Mouse (Mus musculus) heart, postnatal 0 days (tissue): ENCODE data around the gene Lhcgr. TPM values are rescaled to one million over a fixed set of nuclear protein-coding genes. Genes with fewer than 3 reads are reported as not detected.

Source experiments
- ATAC-seq: fragments of 200-750 bp; cut with Nextera tagmentation; 2 replicates; pipeline ENCODE4 v1.8.0; 2017; ENCODE audit warnings: low read depth, moderate number of reproducible peaks, moderate library complexity; ENCODE audit not compliant: insufficient read depth
- DNase-seq: peaks from one replicate; pipeline ENCODE4 v3.0.0-alpha.2; 2016; ENCODE audit warnings: low spot score
- H3K27ac ChIP-seq: fragments of 300-500 bp; sonication (generic); 2 replicates; pipeline ENCODE4 v1.5.1; 2014; ENCODE audit warnings: low read depth, mild to moderate bottlenecking
- H3K27me3 ChIP-seq: fragments of 300-500 bp; sonication (generic); 2 replicates; pipeline ENCODE4 v1.6.1; 2014; ENCODE audit warnings: low read length, mixed read lengths; ENCODE audit not compliant: control insufficient read depth, insufficient read depth
- H3K36me3 ChIP-seq: fragments of 300-500 bp; sonication (generic); replicated peaks from 2 replicates; pipeline ENCODE4 v1.6.1; 2014; ENCODE audit warnings: low read length, mixed read lengths; ENCODE audit not compliant: control insufficient read depth, insufficient read depth
- H3K4me1 ChIP-seq: fragments of 300-500 bp; sonication (generic); 2 replicates; pipeline ENCODE4 v1.6.1; 2014; ENCODE audit warnings: antibody characterized with exemption; ENCODE audit not compliant: control insufficient read depth, insufficient read depth
- H3K4me2 ChIP-seq: fragments of 300-500 bp; sonication (generic); 2 replicates; pipeline ENCODE4 v1.6.1; 2014; ENCODE audit warnings: low read depth, mild to moderate bottlenecking, low read length, moderate library complexity
- H3K4me3 ChIP-seq: fragments of 300-500 bp; sonication (generic); 2 replicates; pipeline ENCODE4 v1.5.1; 2014; ENCODE audit warnings: low read depth, low read length
- H3K9ac ChIP-seq: fragments of 300-500 bp; sonication (generic); replicated peaks from 2 replicates; pipeline ENCODE4 v1.6.1; 2014; ENCODE audit warnings: low read depth, low read length, mixed read lengths
- H3K9me3 ChIP-seq: fragments of 300-500 bp; sonication (generic); replicated peaks from 2 replicates; pipeline ENCODE4 v1.6.1; 2016; ENCODE audit warnings: low read length; ENCODE audit not compliant: control insufficient read depth
- CTCF ChIP-seq: IDR thresholded peaks from 2 replicates; pipeline ENCODE4 v1.5.1; 2016; ENCODE audit warnings: antibody characterized with exemption, control low read depth, low read depth
- EP300 ChIP-seq: IDR thresholded peaks from 2 replicates; pipeline ENCODE4 v1.6.1; 2016; ENCODE audit warnings: antibody characterized with exemption, low read depth
- WGBS: fragments of 180-500 bp; shearing (Covaris S2); extraction: QIAGEN DNeasy Blood & Tissue Kit; methylation state at CpG from one replicate; pipeline ENCODE4 v1.1.7; 2014; 5-methylcytosine and 5-hydroxymethylcytosine counted together
- polyA plus RNA-seq: library from polyadenylated mRNA; unstranded; fragments of >200 nt; fragmentation: Nextera tagmentation; extraction: Ambion mirVana; gene quantifications from 2 replicates; pipeline ENCODE4 v1.2.1, GENCODE M21; 2015
- total RNA-seq: library from RNA; depleted of rRNA; stranded (reverse); fragments of >200 nt; gene quantifications from 2 replicates; pipeline ENCODE4 v1.2.3, GENCODE M21; 2014; ENCODE audit warnings: low replicate concordance

The Lhcgr gene
- total and polyA plus RNA-seq, 2 experiments from 2014 or later = 0.10 TPM; not detected in 1

DNA sequence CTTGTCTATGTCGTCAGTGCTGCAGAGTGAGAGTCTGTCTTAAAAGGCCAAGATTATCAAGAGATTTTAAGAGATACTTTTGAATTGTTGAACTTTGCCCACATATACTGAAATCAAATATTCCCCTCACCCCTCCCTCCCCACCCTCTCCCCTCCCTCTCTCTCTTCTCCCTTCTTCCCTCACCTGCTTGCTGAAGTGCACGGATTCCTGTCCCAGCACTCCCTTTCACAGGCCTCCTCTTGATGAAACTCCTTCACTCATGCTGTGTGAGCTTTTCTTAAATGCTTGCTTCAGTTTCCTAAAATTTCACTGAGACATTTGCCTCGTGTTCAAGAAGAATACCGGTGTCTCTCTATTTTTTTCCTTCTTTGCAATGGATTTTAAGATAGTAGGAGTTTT is 88.7 kb downstream of the Lhcgr start:
- no peaks in the 10 kb centered on the region; the same call in 1 of the 2 replicates for H3K9me3 ChIP-seq
- no peak for ATAC-seq
- no peak overlapping the region for H3K27ac ChIP-seq
- DNase-seq = no peak
- TF ChIP-seq CTCF (no peak), EP300 (no peak)
- H3K9ac ChIP-seq = no peak overlapping the region
- H3K4me2 ChIP-seq = no peak overlapping the region
- no peak overlapping the region for H3K4me3 ChIP-seq
- H3K4me1 ChIP-seq = no peaks in the 10 kb centered on the region
- 50% methylated on average over 4 of the region's 4 CpGs for WGBS
- H3K36me3 ChIP-seq = no peaks in the 10 kb centered on the region
- no peaks in the 10 kb centered on the region for H3K27me3 ChIP-seq

- H3K27ac ChIP-seq = no peak overlapping the region
- H3K4me2 ChIP-seq = no peak overlapping the region
- 24% methylated on average over 6 of the region's 6 CpGs for WGBS
Measured at GRCm38 (mm10) chr17:88702345-88702744, 89.4 kb downstream of the Lhcgr start.

GRCm38 (mm10) chr17:88700901-88701300 is 90.9 kb downstream of the Lhcgr start:
- H3K27me3 ChIP-seq = no peaks in the 10 kb centered on the region
- H3K27ac ChIP-seq = no peak overlapping the region
- H3K4me1 ChIP-seq = no peaks in the 10 kb centered on the region
- no peak for ATAC-seq
- no peak for DNase-seq
- no peak overlapping the region for H3K4me2 ChIP-seq
- TF ChIP-seq CTCF (no peak), EP300 (no peak)
- no peak overlapping the region for H3K4me3 ChIP-seq
- no peak overlapping the region for H3K9ac ChIP-seq
- H3K36me3 ChIP-seq = no peaks in the 10 kb centered on the region
- no peaks in the 10 kb centered on the region; the same call in 1 of the 2 replicates for H3K9me3 ChIP-seq

More at GRCm38 (mm10) chr17:88702345-88702744, 89.4 kb downstream of the Lhcgr start:
- Histone ChIP-seq H3K36me3 (no peaks in the 10 kb centered on the region), H3K4me3 (no peak overlapping the region), H3K4me1 (no peaks in the 10 kb centered on the region), H3K9ac (no peak overlapping the region), H3K9me3 (no peaks in the 10 kb centered on the region; the same call in 1 of the 2 replicates), H3K27me3 (no peaks in the 10 kb centered on the region)
- no peak for DNase-seq
- TF ChIP-seq EP300 = no peak
- no peak for TF ChIP-seq CTCF
- no peak for ATAC-seq

GRCm38 (mm10) chr17:88696656-88697333 is 95.0 kb downstream of the Lhcgr start:
- no peak overlapping the region for H3K9ac ChIP-seq
- TF ChIP-seq CTCF = no peak

GRCm38 (mm10) chr17:88688226-88688625 is 103.6 kb downstream of the Lhcgr start:
- no peak for TF ChIP-seq CTCF
- TF ChIP-seq EP300 = no peak

More at GRCm38 (mm10) chr17:88696656-88697333, 95.0 kb downstream of the Lhcgr start:
- DNase-seq (no peak), ATAC-seq (no peak)
- WGBS = 58% methylated on average over 9 of the region's 9 CpGs
- Histone ChIP-seq H3K27me3 (no peaks in the 10 kb centered on the region), H3K4me2 (no peak overlapping the region; the same call in 1 of the 2 replicates), H3K4me1 (no peaks in the 10 kb centered on the region), H3K36me3 (no peaks in the 10 kb centered on the region), H3K27ac (no peak overlapping the region), H3K4me3 (no peak overlapping the region), H3K9me3 (no peaks in the 10 kb centered on the region; the same call in 1 of the 2 replicates)

More at GRCm38 (mm10) chr17:88688226-88688625, 103.6 kb downstream of the Lhcgr start:
- ATAC-seq (no peak), DNase-seq (no peak)
- H3K9ac ChIP-seq = no peak overlapping the region
- no peaks in the 10 kb centered on the region for H3K9me3 ChIP-seq
- no peaks in the 10 kb centered on the region for H3K36me3 ChIP-seq
- no peaks in the 10 kb centered on the region for H3K27me3 ChIP-seq
- H3K27ac ChIP-seq = no peak overlapping the region
- H3K4me3 ChIP-seq = no peak overlapping the region
- WGBS = 56% methylated on average over 11 of the region's 11 CpGs
- H3K4me1 ChIP-seq = no peaks in the 10 kb centered on the region
- no peak overlapping the region for H3K4me2 ChIP-seq
